ENCODE assay signal across 1 mouse cellular context in genomic region chr10:78574250-78575104, GRCm38 (mm10).
TF ChIP-seq lines count a peak whose summit lies in the region.

Ilvbl (plus strand) TSS chr10:78574346.

TF ChIP-seq in CH12.LX, 34 proteins besides CTCF, POLR2A, EP300 and RAD21 (continued from another document):
- TF ChIP-seq MAFK (IDR thresholded peaks at IDR 0.05; ENCODE audit: insufficient replicate concordance, low read length) (no peak), GABPA (IDR thresholded peaks at IDR 0.05; ENCODE audit: insufficient replicate concordance, low read depth, low read length) (no peak), USF2 (conservative IDR thresholded peaks at IDR 0.05; ENCODE audit: low read depth, low read length) (peak; percentile 93), HCFC1 (IDR thresholded peaks at IDR 0.05; ENCODE audit: low read depth, low read length) (peak; percentile 65), IRF4 (IDR thresholded peaks at IDR 0.05; ENCODE audit: low read depth, low read length) (no peak), SMC3 (IDR thresholded peaks at IDR 0.05; ENCODE audit: low read depth, low read length) (no peak), ZKSCAN1 (IDR thresholded peaks at IDR 0.05; ENCODE audit: borderline replicate concordance, low read depth, low read length) (no peak), RCOR1 (conservative IDR thresholded peaks at IDR 0.05; ENCODE audit: low read depth, low read length) (no peak), MAX (IDR thresholded peaks at IDR 0.05; ENCODE audit: low read length) (peak; percentile 86), UBTF (IDR thresholded peaks at IDR 0.05; ENCODE audit: low read depth, low read length) (no peak), JUND (conservative IDR thresholded peaks at IDR 0.05; ENCODE audit: low read depth, low read length) (no peak), ETS1 (conservative IDR thresholded peaks at IDR 0.05; ENCODE audit: low read depth, low read length) (0 out of 2 replicates have a peak, but pooled peaks have one; percentile 8), SIN3A (IDR thresholded peaks at IDR 0.05; ENCODE audit: low read length) (no peak), NRF1 (IDR thresholded peaks at IDR 0.05; ENCODE audit: low read depth, low read length) (peak; percentile 86), USF1 (IDR thresholded peaks at IDR 0.05; ENCODE audit: low read depth, low read length) (peak; percentile 95), JUN (IDR thresholded peaks at IDR 0.05; ENCODE audit: insufficient read depth, low read depth, low read length) (no peak), TBP (conservative IDR thresholded peaks at IDR 0.05; ENCODE audit: low read depth, low read length) (peak; percentile 73; the same call in 1 of the 2 replicates), TCF12 (IDR thresholded peaks at IDR 0.05; ENCODE audit: low read depth, low read length) (peak; percentile 53; the same call in 1 of the 2 replicates), E2F4 (IDR thresholded peaks at IDR 0.05; ENCODE audit: insufficient replicate concordance, low read depth, low read length) (no peak), BHLHE40 (IDR thresholded peaks at IDR 0.05; ENCODE audit: low read depth, low read length) (peak; percentile 96), MYC (IDR thresholded peaks at IDR 0.05; ENCODE audit: low read depth, low read length) (no peak)
